Mouse (Mus musculus) thymus, postnatal 14 days (tissue): ENCODE results near the gene Evpl.
"Not testable (repeated sequence)": the region's sequence is repeated elsewhere in the genome, so short reads cannot be mapped to it uniquely, and the experiment has no call there.

ENCODE experiments used
- DNase-seq: peaks from one replicate; pipeline ENCODE4 v3.0.0; 2021

The Evpl gene

GRCm38 (mm10) chr11:116237742-116238395, at the start of gene Evpl:
TSS of gene Evpl (minus strand) at chr11:116238077.
- DNase-seq: peak; percentile 82

- no peak for DNase-seq
Measured at GRCm38 (mm10) chr11:116287351-116287750, 49.5 kb upstream of the Evpl start.

GRCm38 (mm10) chr11:116285770-116286191, 47.9 kb upstream of the Evpl start:
- DNase-seq: no peak

DNA sequence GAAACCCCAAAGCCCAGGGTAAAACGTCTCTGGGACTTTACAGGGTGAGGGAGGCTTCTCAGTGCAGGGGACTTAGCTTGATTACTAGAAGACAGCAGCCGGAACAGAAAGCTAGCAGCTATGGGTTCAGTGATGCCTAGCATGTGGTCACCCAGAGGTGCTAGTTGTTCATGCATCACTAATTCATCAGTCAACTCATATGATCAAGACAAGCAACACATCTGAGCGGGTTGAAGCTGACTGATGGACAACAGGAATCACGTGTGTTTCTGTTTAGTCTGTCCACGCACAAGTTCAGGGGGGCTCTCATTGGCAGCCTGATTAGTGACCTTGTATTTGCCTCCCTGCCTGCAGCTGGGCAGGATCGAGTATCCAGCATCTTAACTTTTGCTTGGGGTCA, 46.1 kb upstream of the Evpl start:
- DNase-seq: no peak

GRCm38 (mm10) chr11:116282912-116283521, 45.1 kb upstream of the Evpl start:
- DNase-seq: no peak

GRCm38 (mm10) chr11:116282089-116282488, 44.2 kb upstream of the Evpl start:
- no peak for DNase-seq

DNA sequence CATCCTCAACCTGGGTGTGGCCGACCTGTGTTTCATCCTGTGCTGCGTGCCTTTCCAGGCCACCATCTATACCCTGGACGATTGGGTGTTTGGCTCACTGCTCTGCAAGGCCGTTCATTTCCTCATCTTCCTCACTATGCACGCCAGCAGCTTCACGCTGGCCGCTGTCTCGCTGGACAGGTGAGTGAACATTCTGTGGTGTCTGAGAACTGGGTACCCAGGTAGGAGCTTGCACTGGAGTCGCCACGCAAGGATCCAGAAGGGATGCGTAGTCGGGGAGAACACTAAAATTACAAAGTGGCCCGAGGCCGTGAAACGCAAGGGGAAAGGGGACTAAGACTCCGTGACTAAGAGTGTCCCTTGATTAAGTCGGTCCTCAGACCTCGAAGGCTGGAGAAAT, 43.8 kb upstream of the Evpl start:
- DNase-seq: no peak

DNA sequence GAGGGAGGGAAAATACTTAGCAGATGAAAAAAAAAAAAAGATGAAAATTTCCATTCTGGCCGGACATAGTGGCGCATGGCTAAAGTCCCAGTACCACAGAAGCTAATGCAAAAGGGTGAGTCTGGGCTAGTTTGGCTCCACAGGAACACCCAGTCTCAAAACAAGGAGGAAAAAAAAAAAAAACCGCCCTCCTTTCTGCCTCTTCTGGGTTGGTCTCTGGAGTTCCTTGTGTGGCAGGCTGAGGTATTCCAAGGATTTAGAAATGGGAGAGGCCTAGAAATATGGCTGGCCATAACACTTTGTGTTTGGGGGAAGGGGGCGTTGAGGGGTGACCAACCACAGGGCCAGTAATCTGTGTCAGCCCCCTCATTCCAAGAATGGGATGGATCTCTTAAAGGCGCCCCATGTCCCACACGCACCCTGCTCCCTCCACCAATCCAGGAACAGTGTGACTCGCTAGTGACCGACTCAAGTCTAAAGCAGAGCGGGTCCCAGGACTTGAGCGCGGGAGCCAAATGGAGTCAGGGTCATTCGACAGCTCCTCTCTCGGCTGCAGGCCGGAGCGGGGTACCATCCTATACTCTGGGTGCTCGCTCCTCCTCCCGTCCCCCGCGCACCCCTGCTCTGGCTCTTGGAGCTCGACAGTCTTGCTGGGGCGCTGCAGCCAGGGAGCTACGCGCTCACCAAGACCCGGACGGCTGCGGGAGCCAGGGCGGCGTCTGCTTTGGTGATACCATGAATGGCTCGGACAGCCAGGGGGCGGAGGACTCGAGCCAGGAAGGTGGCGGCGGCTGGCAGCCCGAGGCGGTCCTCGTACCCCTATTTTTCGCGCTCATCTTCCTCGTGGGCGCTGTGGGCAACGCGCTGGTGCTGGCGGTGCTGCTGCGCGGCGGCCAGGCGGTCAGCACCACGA, 43.1 kb upstream of the Evpl start, which contains the start of gene Galr2:
Galr2 (plus strand) TSS at position 189 of the 913 bp plus-strand sequence.
- no peak for DNase-seq

- not testable (repeated sequence) for DNase-seq
Measured at GRCm38 (mm10) chr11:116277184-116277583, 39.3 kb upstream of the Evpl start.

DNA sequence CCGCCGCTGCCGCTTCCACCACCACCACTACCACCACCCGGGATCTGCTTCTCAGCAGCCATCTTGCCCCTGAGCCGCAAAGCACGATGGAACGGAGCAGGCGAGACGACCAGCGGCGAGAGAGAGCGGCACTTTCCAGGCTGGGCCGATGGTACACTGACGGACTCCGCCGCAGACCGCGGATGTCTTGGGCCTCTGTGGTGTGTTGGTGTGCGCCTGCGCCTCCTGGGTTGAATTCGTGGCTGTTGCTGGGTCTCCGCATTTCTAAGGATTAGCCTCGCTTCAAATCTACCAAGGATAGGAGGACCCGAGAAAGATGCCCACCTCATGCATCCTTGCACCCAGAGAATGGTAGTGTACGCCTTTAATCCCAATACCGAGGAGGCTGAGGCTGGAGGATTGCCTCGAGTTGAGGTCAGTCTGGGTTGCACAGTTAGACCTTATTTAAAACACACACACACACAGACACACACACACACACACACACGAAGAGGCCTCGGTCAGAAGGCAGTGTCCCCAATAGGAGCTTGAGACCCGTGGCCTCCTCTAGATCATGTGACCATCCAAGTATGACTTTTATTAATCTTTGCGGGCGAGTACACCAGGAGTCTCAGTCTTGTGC, 36.3 kb upstream of the Evpl start, which contains the start of gene Srp68:
Srp68 (minus strand) TSS at position 173 of the 622 bp plus-strand sequence.
- DNase-seq: peak; percentile 93

DNA sequence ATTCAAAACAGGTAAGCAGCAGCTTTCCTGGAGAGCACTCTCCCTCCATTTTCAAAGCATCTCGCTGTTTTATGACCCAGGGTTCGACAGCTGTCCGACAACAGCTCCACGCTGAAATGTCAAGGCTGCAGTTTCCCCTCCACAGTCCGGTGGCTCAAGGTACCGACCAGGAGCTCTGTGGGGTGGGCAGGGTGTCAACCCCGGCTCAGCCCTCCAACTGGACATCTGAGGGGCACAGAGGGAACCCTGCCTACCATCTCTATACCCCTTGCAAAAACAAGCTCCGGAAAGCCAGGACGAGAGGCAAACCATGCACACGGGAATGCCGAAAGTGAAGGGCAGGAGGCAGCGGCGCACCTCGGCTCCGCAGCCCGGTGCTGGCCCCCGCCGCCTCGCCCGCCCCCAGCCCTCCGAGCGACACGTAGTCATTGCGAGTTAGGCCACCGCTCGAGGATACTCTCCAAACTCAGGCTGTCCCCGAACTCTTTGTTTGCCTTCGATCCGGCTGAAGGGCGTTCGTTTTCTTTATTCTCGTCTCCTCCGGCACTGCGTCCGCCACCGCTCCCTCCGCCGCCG, 35.7 kb upstream of the Evpl start:
- no peak for DNase-seq

DNA sequence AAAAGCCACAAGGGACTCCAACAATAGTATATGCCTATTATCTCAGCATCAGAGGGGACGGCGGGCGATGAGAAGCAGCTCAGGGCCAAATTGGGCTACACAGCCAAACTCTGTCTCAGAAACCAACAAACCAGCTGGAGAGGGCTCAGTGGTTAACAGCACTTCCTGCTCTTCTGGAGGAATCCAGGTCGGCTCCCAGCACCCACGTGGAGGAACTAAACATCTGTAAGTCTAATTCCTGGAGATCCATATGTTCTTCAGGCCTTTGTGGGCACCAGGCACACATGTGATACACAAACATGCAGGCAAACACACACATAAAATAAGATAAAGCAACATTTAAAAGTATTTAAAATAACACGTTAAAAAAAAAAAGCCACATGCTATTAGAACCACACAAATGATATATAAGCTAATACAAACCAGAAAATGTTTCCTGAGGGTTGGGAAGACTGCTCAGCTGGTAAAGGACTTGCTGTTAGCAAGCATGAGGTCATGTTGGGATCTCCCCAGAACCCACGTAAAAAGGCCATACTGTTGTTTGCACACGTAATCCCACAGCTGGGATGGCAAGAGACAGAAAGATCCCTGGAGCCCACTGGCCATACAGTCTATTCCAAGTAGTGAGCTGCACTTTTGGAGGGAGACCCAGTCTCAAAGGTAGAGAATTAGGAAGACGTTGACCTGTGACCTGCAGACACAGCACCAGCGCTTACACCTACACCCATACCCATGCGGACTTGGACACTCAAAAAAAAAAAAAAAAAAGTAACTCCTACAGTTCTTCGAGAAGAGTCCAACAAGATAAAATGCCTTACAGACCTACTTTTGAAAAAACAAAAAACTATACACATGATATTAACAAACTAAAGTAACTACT, 35.0 kb upstream of the Evpl start:
- DNase-seq: no peak

DNA sequence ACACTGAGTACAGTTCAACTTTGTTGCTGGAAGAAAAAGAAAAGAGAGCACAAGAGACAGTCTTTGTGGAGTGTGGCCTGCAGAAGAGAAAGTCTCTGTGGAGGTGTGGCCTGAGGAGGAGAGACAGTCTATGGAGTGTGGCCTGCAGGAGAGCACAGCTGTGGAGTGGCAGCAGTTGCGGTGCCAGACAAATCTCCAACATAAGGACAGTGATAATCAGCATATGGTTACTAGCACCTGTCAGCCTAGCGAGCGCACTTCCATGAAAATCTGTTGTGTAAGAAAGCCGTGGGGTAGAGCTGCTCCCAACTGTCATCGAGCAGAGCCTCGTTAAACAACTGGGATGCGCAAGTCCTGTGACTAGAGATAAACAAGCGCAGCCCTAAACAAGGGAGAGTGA, 31.7 kb upstream of the Evpl start:
- no peak for DNase-seq

DNA sequence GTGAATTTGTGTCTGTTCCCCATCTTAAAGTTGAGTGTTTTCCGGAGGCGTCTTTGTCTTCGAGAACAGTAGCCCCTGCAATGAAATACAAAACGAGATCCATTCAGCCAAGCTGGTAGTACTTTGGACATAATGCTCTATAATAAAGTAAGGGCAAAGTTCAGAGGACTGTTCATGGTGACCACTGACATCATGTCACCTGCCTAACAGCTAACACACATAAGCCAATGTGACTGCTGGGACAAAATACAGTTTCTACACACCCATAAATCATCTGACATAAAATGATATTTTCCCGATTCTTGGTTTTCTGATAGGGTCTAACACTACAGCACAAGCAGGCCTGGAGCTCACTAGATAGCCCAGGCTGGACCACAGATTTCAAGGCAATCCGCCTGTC, 30.4 kb upstream of the Evpl start:
- no peak for DNase-seq

DNA sequence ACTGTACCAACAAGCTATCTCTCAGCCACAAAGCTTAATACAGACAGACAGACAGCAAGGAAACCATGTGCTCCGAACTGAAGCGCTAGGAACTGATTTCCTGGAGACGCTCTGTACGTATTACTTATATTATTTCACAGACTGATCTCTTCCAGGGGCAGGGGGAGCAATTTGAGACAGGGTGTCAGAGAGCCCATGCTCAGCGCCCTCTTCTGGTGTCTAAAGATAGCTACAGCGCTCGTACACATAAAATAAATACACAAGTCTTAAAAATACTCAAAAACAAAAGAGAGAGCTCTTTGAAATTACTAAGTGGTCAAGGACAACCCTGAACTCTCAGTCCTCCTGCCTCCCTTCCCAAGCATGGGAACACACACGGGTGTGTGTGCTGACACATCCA, 29.8 kb upstream of the Evpl start:
- no peak for DNase-seq

DNA sequence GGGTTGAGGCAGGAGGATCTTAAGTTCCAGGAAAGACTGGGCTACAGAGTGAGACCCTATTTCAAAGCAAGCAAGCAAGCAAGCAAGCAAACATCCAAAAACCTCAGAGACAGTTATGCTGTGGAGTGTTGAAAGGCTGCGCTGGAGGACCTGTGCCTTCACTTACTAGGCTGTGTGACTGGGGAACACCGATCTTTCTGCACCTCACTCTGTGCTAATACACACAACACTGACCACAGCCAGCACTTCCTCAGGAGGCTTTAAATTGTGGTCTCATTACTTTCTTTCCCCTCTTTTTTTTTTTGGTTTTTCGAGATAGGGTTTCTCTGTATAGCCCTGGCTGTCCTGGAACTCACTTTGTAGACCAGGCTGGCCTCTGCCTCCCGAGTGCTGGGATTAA, 28.0 kb upstream of the Evpl start:
- no peak for DNase-seq

GRCm38 (mm10) chr11:116265352-116265751, 27.5 kb upstream of the Evpl start:
- no peak for DNase-seq

GRCm38 (mm10) chr11:116260259-116260658, 22.4 kb upstream of the Evpl start:
- no peak for DNase-seq

- DNase-seq: peak; percentile 38
Measured at GRCm38 (mm10) chr11:116259461-116259860, 21.6 kb upstream of the Evpl start.

GRCm38 (mm10) chr11:116255982-116256675, 18.3 kb upstream of the Evpl start:
- DNase-seq: no peak
